Mouse (Mus musculus) hindbrain, embryonic 14.5 days (tissue): ENCODE data around the gene Gm11938. TPM values are rescaled to one million over a fixed set of nuclear protein-coding genes. Genes with fewer than 3 reads are reported as not detected.
"Not testable (repeated sequence)": the region's sequence is repeated elsewhere in the genome, so short reads cannot be mapped to it uniquely, and the experiment has no call there.

Source experiments
- ATAC-seq: fragments of 200-750 bp; cut with Nextera tagmentation; 2 replicates; pipeline ENCODE4 v1.8.0; 2017; ENCODE audit warnings: moderate number of reproducible peaks, mild to moderate bottlenecking, moderate TSS enrichment, moderate library complexity; ENCODE audit not compliant: low FRiP score
- DNase-seq: peaks from one replicate; pipeline ENCODE4 v3.0.0-alpha.2; 2015; ENCODE audit warnings: low spot score
- H3K27ac ChIP-seq: fragments of 300-500 bp; sonication (generic); 2 replicates; pipeline ENCODE4 v1.5.1; 2014; ENCODE audit warnings: mild to moderate bottlenecking, moderate library complexity
- H3K27me3 ChIP-seq: fragments of 300-500 bp; sonication (generic); 2 replicates; pipeline ENCODE4 v1.6.1; 2014; ENCODE audit warnings: mild to moderate bottlenecking, low read length, mixed read lengths; ENCODE audit not compliant: control insufficient read depth, insufficient read depth
- H3K36me3 ChIP-seq: fragments of 300-500 bp; sonication (generic); replicated peaks from 2 replicates; pipeline ENCODE4 v1.6.1; 2014; ENCODE audit not compliant: control insufficient read depth, insufficient read depth
- H3K4me1 ChIP-seq: fragments of 300-500 bp; sonication (generic); replicated peaks from 2 replicates; pipeline ENCODE4 v1.6.1; 2014; ENCODE audit warnings: antibody characterized with exemption, low read length, mixed read lengths; ENCODE audit not compliant: control insufficient read depth, insufficient read depth
- H3K4me2 ChIP-seq: fragments of 300-500 bp; sonication (generic); replicated peaks from 2 replicates; pipeline ENCODE4 v1.6.1; 2014; ENCODE audit warnings: mild to moderate bottlenecking, moderate library complexity
- H3K4me3 ChIP-seq: fragments of 300-500 bp; sonication (generic); replicated peaks from 2 replicates; pipeline ENCODE4 v1.5.1; 2014; ENCODE audit warnings: mild to moderate bottlenecking, low read length
- H3K9ac ChIP-seq: fragments of 300-500 bp; sonication (generic); 2 replicates; pipeline ENCODE4 v1.6.1; 2014
- H3K9me3 ChIP-seq: fragments of 300-500 bp; sonication (generic); 2 replicates; pipeline ENCODE4 v1.6.1; 2016; ENCODE audit warnings: low read length; ENCODE audit not compliant: control insufficient read depth
- WGBS: fragments of 180-500 bp; shearing (Covaris S2); extraction: QIAGEN DNeasy Blood & Tissue Kit; methylation state at CpG from one replicate; pipeline ENCODE4 v1.1.7; 2014; 5-methylcytosine and 5-hydroxymethylcytosine counted together
- polyA plus RNA-seq: library from polyadenylated mRNA; unstranded; fragments of >200 nt; fragmentation: Nextera tagmentation; extraction: Ambion mirVana; gene quantifications from 2 replicates; pipeline ENCODE4 v1.2.1, GENCODE M21; 2014

Gm11938 gene
- not detected in 2 replicates for polyA plus RNA-seq

DNA sequence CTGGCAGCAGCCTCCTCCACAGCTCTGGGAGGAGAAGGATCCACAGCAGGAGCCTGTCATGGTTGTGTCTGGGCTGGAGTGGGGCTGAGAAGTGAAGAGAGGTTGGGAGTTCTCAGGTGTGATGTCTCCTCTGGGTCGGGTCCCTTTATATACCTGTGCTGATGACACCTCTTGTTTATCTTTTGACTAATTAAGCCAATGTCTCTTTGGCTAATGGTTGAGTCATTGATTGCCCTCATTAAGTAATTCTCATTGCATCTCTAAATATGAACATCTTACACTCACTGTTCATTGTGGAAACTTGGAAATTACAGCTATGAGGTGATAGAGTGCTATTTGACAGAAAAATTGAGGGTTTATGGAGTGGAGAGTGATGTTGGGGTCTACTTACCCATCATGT is at the start of gene Gm11938:
Gene Gm11938 (minus strand): TSS at position 101 of the 400 bp plus-strand sequence.
- not testable (repeated sequence) for H3K36me3 ChIP-seq, H3K4me1 ChIP-seq, H3K27ac ChIP-seq, H3K4me3 ChIP-seq, DNase-seq, H3K9ac ChIP-seq, H3K9me3 ChIP-seq, H3K27me3 ChIP-seq, ATAC-seq, H3K4me2 ChIP-seq
- 79% methylated on average over 1 of the region's 1 CpGs for WGBS

DNA sequence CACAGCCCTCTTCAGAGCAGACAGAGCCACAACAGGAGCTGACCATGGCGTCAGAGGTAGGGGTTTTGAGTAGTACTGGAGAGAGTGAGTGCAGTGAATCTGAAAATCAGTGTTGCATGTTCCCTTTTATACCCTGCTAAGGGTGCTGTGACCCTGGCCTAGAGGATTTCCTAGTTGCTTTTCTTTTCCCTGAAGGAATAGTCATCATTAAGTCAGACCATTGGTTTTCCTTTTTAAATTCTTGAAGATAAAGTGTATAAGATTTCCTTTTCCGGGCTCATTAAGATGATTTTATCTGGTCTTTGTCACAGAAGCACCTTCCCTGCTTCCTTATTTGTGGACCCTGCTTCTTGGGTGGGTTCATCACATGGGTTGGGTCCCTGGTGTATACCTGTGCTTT is 47.0 kb upstream of the Gm11938 start, which contains the start of gene Gm11555:
Gene Gm11555 (minus strand): TSS at position 101 of the 400 bp plus-strand sequence.
- 82% methylated on average over 2 of the region's 2 CpGs for WGBS
- H3K4me2 ChIP-seq: no peak within 1 kb of the TSS
- H3K9ac ChIP-seq: no peak within 1 kb of the TSS
- no peaks in the 10 kb centered on the region for H3K36me3 ChIP-seq
- ATAC-seq (no peak), DNase-seq (no peak)
- no peaks in the 10 kb centered on the region for H3K4me1 ChIP-seq
- H3K4me3 ChIP-seq: no peak within 1 kb of the TSS
- no peak within 1 kb of the TSS for H3K27ac ChIP-seq
- H3K27me3 ChIP-seq: no peaks in the 10 kb centered on the region
- H3K9me3 ChIP-seq: no peaks in the 10 kb centered on the region

DNA sequence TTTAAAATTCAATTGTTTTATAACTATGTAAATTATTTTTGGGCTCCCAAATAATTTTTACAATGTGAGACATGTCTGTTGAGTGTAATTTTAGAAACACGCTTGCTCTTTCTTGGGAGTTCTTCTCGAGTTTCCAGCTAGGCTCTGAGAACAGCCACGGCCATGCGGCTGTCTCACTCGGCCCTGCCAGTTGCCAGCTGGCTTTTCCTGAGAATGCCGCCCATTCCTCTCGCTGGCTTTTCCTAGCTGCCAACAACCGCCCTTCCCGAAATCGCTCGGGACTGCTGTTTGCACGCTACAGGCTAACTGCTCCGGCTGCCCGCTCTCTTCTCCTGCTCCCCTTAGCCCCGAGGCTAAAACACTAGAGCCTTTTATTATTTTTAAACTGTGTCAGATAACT is 43.3 kb upstream of the Gm11938 start:
- DNase-seq (no peak), ATAC-seq (no peak)
- no peaks in the 10 kb centered on the region for H3K27me3 ChIP-seq
- no peak overlapping the region for H3K4me2 ChIP-seq
- H3K36me3 ChIP-seq: no peaks in the 10 kb centered on the region
- H3K9ac ChIP-seq: no peak overlapping the region
- H3K9me3 ChIP-seq: no peaks in the 10 kb centered on the region
- WGBS: 88% methylated on average over 15 of the region's 15 CpGs
- no peak overlapping the region for H3K4me3 ChIP-seq
- H3K4me1 ChIP-seq: no peaks in the 10 kb centered on the region
- H3K27ac ChIP-seq: no peak overlapping the region

DNA sequence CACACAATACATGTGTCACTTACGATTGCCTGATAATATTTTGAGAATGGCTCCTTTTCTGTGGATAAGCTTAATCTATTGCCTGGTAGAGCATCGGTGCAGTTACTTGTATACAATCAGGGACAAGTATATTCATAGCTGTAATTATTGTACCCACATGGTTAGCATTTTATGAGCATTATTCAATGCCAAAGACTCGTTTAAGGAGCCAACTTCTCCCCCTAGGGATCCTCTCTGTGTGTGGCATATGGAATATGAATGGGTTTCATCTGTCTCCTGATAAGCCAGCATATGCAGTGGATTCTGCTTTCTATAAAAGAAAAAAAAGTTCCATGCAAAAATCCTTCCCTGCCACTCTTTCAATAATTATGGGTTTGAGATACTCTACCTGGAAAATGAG is 41.2 kb upstream of the Gm11938 start:
- H3K27ac ChIP-seq: no peak overlapping the region
- H3K27me3 ChIP-seq: no peaks in the 10 kb centered on the region
- no peaks in the 10 kb centered on the region for H3K36me3 ChIP-seq
- H3K9ac ChIP-seq: no peak overlapping the region
- no peak for ATAC-seq
- H3K4me2 ChIP-seq: no peak overlapping the region
- no peak overlapping the region for H3K4me3 ChIP-seq
- peak; percentile 26 for DNase-seq
- H3K4me1 ChIP-seq: no peaks in the 10 kb centered on the region
- H3K9me3 ChIP-seq: no peaks in the 10 kb centered on the region
- 61% methylated on average over 3 of the region's 3 CpGs for WGBS

DNA sequence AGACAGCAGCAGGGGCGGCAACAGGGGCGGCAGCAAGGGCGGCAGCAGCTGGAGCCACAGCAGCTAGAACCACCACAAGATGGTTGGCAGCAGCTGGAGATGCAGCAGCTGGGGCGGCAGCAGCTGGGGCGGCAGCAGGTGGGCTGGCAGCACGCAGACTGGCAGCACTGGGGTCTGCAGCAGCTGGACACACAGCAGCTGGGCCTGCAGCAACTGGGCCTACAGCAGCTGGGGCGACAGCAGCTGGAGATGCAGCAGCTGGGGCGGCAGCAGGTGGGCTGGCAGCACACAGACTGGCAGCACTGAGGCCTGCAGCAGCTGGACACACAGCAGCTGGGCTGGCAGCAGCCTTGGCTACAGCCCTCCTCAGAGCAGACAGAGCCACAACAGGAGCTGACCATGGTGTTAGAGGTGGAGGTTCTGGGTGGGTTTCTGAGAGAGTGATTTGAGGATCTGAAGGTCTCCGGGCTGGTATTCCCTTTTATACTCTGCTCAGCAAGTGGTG is 40.6 kb upstream of the Gm11938 start, which contains the start of gene Krtap4-7:
Gene Krtap4-7 (minus strand): TSS at position 455 of the 505 bp plus-strand sequence.
- DNase-seq, H3K4me2 ChIP-seq, H3K4me3 ChIP-seq, ATAC-seq, H3K27ac ChIP-seq, H3K27me3 ChIP-seq, H3K9ac ChIP-seq, H3K9me3 ChIP-seq, H3K36me3 ChIP-seq, H3K4me1 ChIP-seq: not testable (repeated sequence)
- WGBS: 82% methylated on average over 9 of the region's 9 CpGs

GRCm38 (mm10) chr11:99640926-99641325 is 37.8 kb upstream of the Gm11938 start:
- 36% methylated on average over 1 of the region's 1 CpGs for WGBS

GRCm38 (mm10) chr11:99637086-99637485 is 34.0 kb upstream of the Gm11938 start:
- Histone ChIP-seq H3K36me3 (no peaks in the 10 kb centered on the region), H3K4me1 (no peaks in the 10 kb centered on the region), H3K27me3 (no peaks in the 10 kb centered on the region), H3K27ac (no peak overlapping the region), H3K9me3 (no peaks in the 10 kb centered on the region), H3K4me2 (no peak overlapping the region), H3K4me3 (no peak overlapping the region), H3K9ac (no peak overlapping the region)
- ATAC-seq (no peak), DNase-seq (no peak)
- 87% methylated on average over 1 of the region's 1 CpGs for WGBS

More at GRCm38 (mm10) chr11:99640926-99641325, 37.8 kb upstream of the Gm11938 start:
- Histone ChIP-seq H3K9me3 (no peaks in the 10 kb centered on the region), H3K4me3 (no peak overlapping the region), H3K4me2 (no peak overlapping the region), H3K27me3 (no peaks in the 10 kb centered on the region), H3K9ac (no peak overlapping the region), H3K4me1 (no peaks in the 10 kb centered on the region), H3K27ac (no peak overlapping the region), H3K36me3 (no peaks in the 10 kb centered on the region)
- DNase-seq (no peak), ATAC-seq (no peak)

GRCm38 (mm10) chr11:99634653-99635134 is 31.6 kb upstream of the Gm11938 start, which contains the start of gene Krtap4-2:
Gene Krtap4-2, minus strand, starts transcription at chr11:99635084.
- DNase-seq (no peak), ATAC-seq (no peak)
- no peak within 1 kb of the TSS for H3K9ac ChIP-seq
- H3K4me1 ChIP-seq: no peaks in the 10 kb centered on the region
- no peak within 1 kb of the TSS for H3K4me3 ChIP-seq
- 41% methylated on average over 8 of the region's 8 CpGs for WGBS
- no peak within 1 kb of the TSS for H3K4me2 ChIP-seq
- no peak within 1 kb of the TSS for H3K27ac ChIP-seq
- no peaks in the 10 kb centered on the region for H3K9me3 ChIP-seq
- no peaks in the 10 kb centered on the region for H3K27me3 ChIP-seq
- H3K36me3 ChIP-seq: no peaks in the 10 kb centered on the region

- no peaks in the 10 kb centered on the region for H3K9me3 ChIP-seq
- no peak overlapping the region for H3K4me2 ChIP-seq
- DNase-seq (no peak), ATAC-seq (no peak)
- no peak overlapping the region for H3K27ac ChIP-seq
- no peaks in the 10 kb centered on the region for H3K27me3 ChIP-seq
- 77% methylated on average over 2 of the region's 2 CpGs for whole genome bisulfite sequencing
- no peaks in the 10 kb centered on the region for H3K4me1 ChIP-seq
- no peak overlapping the region for H3K9ac ChIP-seq
- H3K36me3 ChIP-seq: no peaks in the 10 kb centered on the region
- no peak overlapping the region for H3K4me3 ChIP-seq
Observed at GRCm38 (mm10) chr11:99633293-99633692, 30.2 kb upstream of the Gm11938 start.

DNA sequence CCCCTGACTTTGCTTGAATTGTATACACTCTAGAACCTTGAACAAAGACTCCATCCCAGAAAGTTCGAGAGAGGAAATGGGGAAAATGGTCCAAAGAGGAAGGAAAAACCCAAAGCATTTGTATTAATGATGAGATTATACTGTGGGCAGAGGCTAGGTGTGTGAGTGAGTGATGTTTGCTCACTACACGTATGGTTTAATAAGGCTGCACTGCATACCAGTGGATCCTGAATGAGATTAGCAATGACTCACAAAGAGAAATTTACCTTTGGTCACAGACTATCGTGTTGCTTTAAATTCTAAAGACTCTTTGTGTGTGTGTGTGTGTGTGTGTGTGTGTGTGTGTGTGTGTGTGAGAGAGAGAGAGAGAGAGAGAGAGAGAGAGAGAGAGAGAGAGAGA is 27.8 kb upstream of the Gm11938 start:
- WGBS: 82% methylated on average over 3 of the region's 3 CpGs
- no peak for ATAC-seq

More for the DNA sequence above, 27.8 kb upstream of the Gm11938 start:
- DNase-seq: no peak
- Histone ChIP-seq H3K4me1 (no peaks in the 10 kb centered on the region), H3K27me3 (no peaks in the 10 kb centered on the region), H3K36me3 (no peaks in the 10 kb centered on the region), H3K4me2 (no peak overlapping the region), H3K9me3 (no peaks in the 10 kb centered on the region), H3K27ac (no peak overlapping the region), H3K9ac (no peak overlapping the region), H3K4me3 (no peak overlapping the region)
